Mouse (Mus musculus) heart, postnatal 0 days (tissue): ENCODE results near the gene Hao2. TPM values are rescaled to one million over a fixed set of nuclear protein-coding genes. Genes with fewer than 3 reads are reported as not detected.

Experiments used
- ATAC-seq: fragments of 200-750 bp; cut with Nextera tagmentation; 2 replicates; pipeline ENCODE4 v1.8.0; 2017; ENCODE audit warnings: low read depth, moderate number of reproducible peaks, moderate library complexity; ENCODE audit not compliant: insufficient read depth
- DNase-seq: peaks from one replicate; pipeline ENCODE4 v3.0.0-alpha.2; 2016; ENCODE audit warnings: low spot score
- H3K27ac ChIP-seq: fragments of 300-500 bp; sonication (generic); 2 replicates; pipeline ENCODE4 v1.5.1; 2014; ENCODE audit warnings: low read depth, mild to moderate bottlenecking
- H3K27me3 ChIP-seq: fragments of 300-500 bp; sonication (generic); 2 replicates; pipeline ENCODE4 v1.6.1; 2014; ENCODE audit warnings: low read length, mixed read lengths; ENCODE audit not compliant: control insufficient read depth, insufficient read depth
- H3K36me3 ChIP-seq: fragments of 300-500 bp; sonication (generic); replicated peaks from 2 replicates; pipeline ENCODE4 v1.6.1; 2014; ENCODE audit warnings: low read length, mixed read lengths; ENCODE audit not compliant: control insufficient read depth, insufficient read depth
- H3K4me1 ChIP-seq: fragments of 300-500 bp; sonication (generic); 2 replicates; pipeline ENCODE4 v1.6.1; 2014; ENCODE audit warnings: antibody characterized with exemption; ENCODE audit not compliant: control insufficient read depth, insufficient read depth
- H3K4me2 ChIP-seq: fragments of 300-500 bp; sonication (generic); 2 replicates; pipeline ENCODE4 v1.6.1; 2014; ENCODE audit warnings: low read depth, mild to moderate bottlenecking, low read length, moderate library complexity
- H3K4me3 ChIP-seq: fragments of 300-500 bp; sonication (generic); 2 replicates; pipeline ENCODE4 v1.5.1; 2014; ENCODE audit warnings: low read depth, low read length
- H3K9ac ChIP-seq: fragments of 300-500 bp; sonication (generic); replicated peaks from 2 replicates; pipeline ENCODE4 v1.6.1; 2014; ENCODE audit warnings: low read depth, low read length, mixed read lengths
- H3K9me3 ChIP-seq: fragments of 300-500 bp; sonication (generic); replicated peaks from 2 replicates; pipeline ENCODE4 v1.6.1; 2016; ENCODE audit warnings: low read length; ENCODE audit not compliant: control insufficient read depth
- CTCF ChIP-seq: IDR thresholded peaks from 2 replicates; pipeline ENCODE4 v1.5.1; 2016; ENCODE audit warnings: antibody characterized with exemption, control low read depth, low read depth
- EP300 ChIP-seq: IDR thresholded peaks from 2 replicates; pipeline ENCODE4 v1.6.1; 2016; ENCODE audit warnings: antibody characterized with exemption, low read depth
- WGBS: fragments of 180-500 bp; shearing (Covaris S2); extraction: QIAGEN DNeasy Blood & Tissue Kit; methylation state at CpG from one replicate; pipeline ENCODE4 v1.1.7; 2014; 5-methylcytosine and 5-hydroxymethylcytosine counted together
- polyA plus RNA-seq: library from polyadenylated mRNA; unstranded; fragments of >200 nt; fragmentation: Nextera tagmentation; extraction: Ambion mirVana; gene quantifications from 2 replicates; pipeline ENCODE4 v1.2.1, GENCODE M21; 2015
- total RNA-seq: library from RNA; depleted of rRNA; stranded (reverse); fragments of >200 nt; gene quantifications from 2 replicates; pipeline ENCODE4 v1.2.3, GENCODE M21; 2014; ENCODE audit warnings: low replicate concordance

The Hao2 gene
- total and polyA plus RNA-seq, 2 experiments from 2014 or later: not detected

- WGBS: 66% methylated on average over 7 of the region's 7 CpGs
- TF ChIP-seq EP300: no peak
- no peak for TF ChIP-seq CTCF
- H3K4me3 ChIP-seq: no peak overlapping the region
- H3K9ac ChIP-seq: no peak overlapping the region
- H3K27ac ChIP-seq: no peak overlapping the region
- no peaks in the 10 kb centered on the region for H3K9me3 ChIP-seq
- H3K4me2 ChIP-seq: no peak overlapping the region
- DNase-seq (no peak), ATAC-seq (no peak)
- H3K36me3 ChIP-seq: no peaks in the 10 kb centered on the region
- H3K4me1 ChIP-seq: no peaks in the 10 kb centered on the region
- H3K27me3 ChIP-seq: no peaks in the 10 kb centered on the region
Measured at GRCm38 (mm10) chr3:98934601-98935000, 41.6 kb upstream of the Hao2 start.

DNA sequence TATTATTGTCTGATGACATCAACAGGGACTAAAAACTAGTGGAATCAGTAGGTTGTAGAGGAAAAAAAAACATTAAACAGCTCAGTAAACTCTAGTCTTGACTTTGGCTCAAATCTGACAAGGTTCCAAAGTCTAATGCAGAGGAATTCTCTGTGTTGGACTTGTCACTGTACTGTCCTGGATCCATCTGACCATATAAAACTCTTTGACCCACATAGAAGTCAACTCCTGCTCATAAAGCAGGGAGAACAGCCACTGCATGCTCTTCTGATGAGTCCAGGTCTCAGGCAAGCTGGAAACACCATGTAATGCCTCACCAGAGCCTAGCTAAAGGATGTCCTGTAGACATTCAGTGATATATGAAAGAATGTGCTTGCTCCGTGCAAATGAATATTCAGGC is 41.0 kb upstream of the Hao2 start:
- no peak for DNase-seq
- ATAC-seq: no peak
- H3K27ac ChIP-seq: no peak overlapping the region
- H3K9ac ChIP-seq: no peak overlapping the region
- H3K27me3 ChIP-seq: no peaks in the 10 kb centered on the region
- no peaks in the 10 kb centered on the region for H3K9me3 ChIP-seq
- 68% methylated on average over 1 of the region's 1 CpGs for WGBS
- H3K4me1 ChIP-seq: no peaks in the 10 kb centered on the region
- TF ChIP-seq EP300: no peak
- TF ChIP-seq CTCF: no peak
- H3K4me3 ChIP-seq: no peak overlapping the region
- no peak overlapping the region for H3K4me2 ChIP-seq
- H3K36me3 ChIP-seq: no peaks in the 10 kb centered on the region

DNA sequence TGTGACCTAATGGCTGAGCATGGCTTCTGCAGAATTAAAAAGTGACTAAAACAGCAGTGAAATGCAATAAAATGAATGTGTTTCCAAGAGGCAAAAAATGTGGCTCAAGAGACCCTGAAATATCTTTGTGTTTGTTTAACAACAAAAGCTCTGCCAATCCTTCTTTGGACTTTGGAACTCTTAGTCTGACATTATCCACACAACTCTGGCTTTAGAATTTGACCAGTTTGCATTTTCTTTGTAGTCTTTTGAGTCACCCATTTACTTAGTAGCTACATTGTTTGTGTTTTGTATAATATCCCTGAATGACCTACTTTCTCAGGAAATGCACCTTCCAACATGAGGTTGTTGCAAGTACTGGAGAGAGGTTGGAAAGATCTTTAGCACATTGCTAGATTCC is 39.4 kb upstream of the Hao2 start:
- Histone ChIP-seq H3K4me1 (no peaks in the 10 kb centered on the region), H3K27me3 (no peaks in the 10 kb centered on the region), H3K36me3 (no peaks in the 10 kb centered on the region), H3K4me3 (no peak overlapping the region), H3K27ac (no peak overlapping the region), H3K9ac (no peak overlapping the region), H3K9me3 (no peaks in the 10 kb centered on the region), H3K4me2 (no peak overlapping the region)
- no peak for ATAC-seq
- no peak for TF ChIP-seq EP300
- TF ChIP-seq CTCF: no peak
- DNase-seq: no peak

- no peaks in the 10 kb centered on the region for H3K27me3 ChIP-seq
- ATAC-seq: no peak
Measured at GRCm38 (mm10) chr3:98931836-98932235, 38.8 kb upstream of the Hao2 start.

GRCm38 (mm10) chr3:98920417-98920816 is 27.4 kb upstream of the Hao2 start:
- Histone ChIP-seq H3K4me3 (no peak overlapping the region), H3K27me3 (no peaks in the 10 kb centered on the region), H3K36me3 (no peaks in the 10 kb centered on the region), H3K9ac (no peak overlapping the region), H3K27ac (no peak overlapping the region), H3K4me1 (no peaks in the 10 kb centered on the region), H3K4me2 (no peak overlapping the region), H3K9me3 (no peaks in the 10 kb centered on the region)
- no peak for DNase-seq
- TF ChIP-seq EP300 (no peak), CTCF (no peak)
- 60% methylated on average over 3 of the region's 3 CpGs for WGBS
- ATAC-seq: no peak

More at GRCm38 (mm10) chr3:98931836-98932235, 38.8 kb upstream of the Hao2 start:
- DNase-seq: no peak
- Histone ChIP-seq H3K36me3 (no peaks in the 10 kb centered on the region), H3K4me3 (no peak overlapping the region), H3K4me2 (no peak overlapping the region), H3K9me3 (no peaks in the 10 kb centered on the region), H3K9ac (no peak overlapping the region), H3K27ac (no peak overlapping the region), H3K4me1 (no peaks in the 10 kb centered on the region)
- WGBS: 13% methylated on average over 1 of the region's 1 CpGs
- TF ChIP-seq CTCF (no peak), EP300 (no peak)

DNA sequence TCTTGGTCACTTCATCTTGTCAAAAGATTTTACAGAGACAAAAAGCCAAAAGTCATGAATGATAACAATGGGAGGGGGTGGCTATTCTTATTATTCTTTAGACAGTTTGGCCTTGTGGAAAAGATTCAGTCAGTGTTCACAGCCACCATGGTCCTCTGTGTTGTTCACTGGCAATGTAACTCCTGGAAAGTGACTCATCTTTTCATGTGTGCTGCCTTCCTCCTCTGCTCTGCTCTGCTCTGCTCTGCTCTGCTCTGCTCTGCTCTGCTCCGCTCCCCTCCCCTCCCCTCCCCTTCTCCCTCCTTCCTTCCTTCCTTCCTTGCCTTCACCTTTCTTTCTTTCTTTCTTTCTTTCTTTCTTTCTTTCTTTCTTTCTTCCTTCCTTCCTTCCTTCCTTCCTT is 24.2 kb upstream of the Hao2 start:
- TF ChIP-seq EP300 (no peak), CTCF (no peak)
- WGBS: no CpG with 5 or more reads among the region's 1 CpGs
- no peak for ATAC-seq
- Histone ChIP-seq H3K9me3 (no peaks in the 10 kb centered on the region), H3K36me3 (no peaks in the 10 kb centered on the region), H3K4me1 (no peaks in the 10 kb centered on the region), H3K4me2 (no peak overlapping the region), H3K27ac (no peak overlapping the region), H3K9ac (no peak overlapping the region), H3K27me3 (no peaks in the 10 kb centered on the region), H3K4me3 (no peak overlapping the region)
- no peak for DNase-seq
